Mouse (Mus musculus): Measurements from ENCODE around the gene Nup50.

DNA sequence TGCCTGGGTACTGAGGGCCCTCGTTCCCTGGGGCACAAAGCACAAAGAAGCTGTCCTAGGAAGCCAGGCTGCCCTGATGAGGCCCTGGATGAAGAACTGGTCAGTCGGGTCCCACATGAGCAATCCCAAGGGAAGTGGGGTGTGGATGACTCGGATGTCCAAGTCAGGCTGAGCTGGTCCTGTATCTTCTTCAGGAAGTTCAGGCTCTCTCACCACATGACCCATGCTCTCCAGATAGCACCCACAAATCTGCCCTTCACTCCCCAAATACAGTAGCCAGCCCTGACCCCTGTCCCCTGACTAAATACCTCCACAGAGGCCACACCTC lies 50.3 kb downstream of the Nup50 start:
- TF ChIP-seq POLR2A (IDR thresholded peaks at IDR 0.05; ENCODE audit: borderline replicate concordance, low read depth, low read length), result no peak
- no peak for TF ChIP-seq CTCF (IDR thresholded peaks at IDR 0.05; ENCODE audit: low read depth, low read length)
